Mouse (Mus musculus) ES-E14 (cell line): Measurements from ENCODE around the gene Sppl2b.
"Not testable (repeated sequence)": the region's sequence is repeated elsewhere in the genome, so short reads cannot be mapped to it uniquely, and the experiment has no call there.

Experiments used
- CHD2 ChIP-seq: IDR thresholded peaks from 2 replicates; pipeline ENCODE4 v1.6.1; 2014; ENCODE audit warnings: mild to moderate bottlenecking, low read depth, low read length, inconsistent platforms
- HCFC1 ChIP-seq: IDR thresholded peaks from 2 replicates; pipeline ENCODE4 v1.6.1; 2012; ENCODE audit warnings: low read length, inconsistent platforms, borderline replicate concordance; ENCODE audit not compliant: insufficient read depth
- ZC3H11A ChIP-seq: IDR thresholded peaks from 2 replicates; pipeline ENCODE4 v1.6.1; 2012; ENCODE audit warnings: low read depth, mild to moderate bottlenecking, inconsistent platforms, low read length, borderline replicate concordance

GRCm38 (mm10) chr10:80816303-80816702 is 38.8 kb upstream of the Sppl2b start:
- TF ChIP-seq ZC3H11A, CHD2, HCFC1: not testable (repeated sequence)
